Mouse (Mus musculus): Measurements from ENCODE around the gene Ccnl1. TPM values are rescaled to one million over a fixed set of nuclear protein-coding genes. Genes with fewer than 3 reads are reported as not detected.

The Ccnl1 gene
- total and polyA plus RNA-seq, 2 experiments: 20.0 to 55.5 TPM

GRCm38 (mm10) chr3:65975317-65975716 lies 17.3 kb upstream of the Ccnl1 start:
- Histone ChIP-seq H3K4me3 (ENCODE audit: insufficient read depth, low read depth, low read length) (no peak overlapping the region), H3K36me3 (ENCODE audit: control insufficient read depth, insufficient read depth, low read length) (no peaks in the 10 kb centered on the region), H3K4me1 (ENCODE audit: control insufficient read depth, insufficient read depth, low read length) (peaks cover 5% of the 10 kb centered on the region; the same call in 1 of the 2 replicates), H3K79me2 (ENCODE audit: control insufficient read depth, insufficient read depth, low read length) (no peaks in the 10 kb centered on the region), H3K27me3 (ENCODE audit: control insufficient read depth, insufficient read depth, low read length) (no peaks in the 10 kb centered on the region), H3K9ac (ENCODE audit: low read depth, low read length) (no peak overlapping the region), H3K27ac (replicated peaks; ENCODE audit: insufficient read depth, low read depth, low read length) (peak overlapping the region; percentile 28; the same call in 1 of the 2 replicates)
- WGBS: 32% methylated on average over 5 of the region's 5 CpGs
- TF ChIP-seq CTCF (IDR thresholded peaks at IDR 0.05; ENCODE audit: low read depth, low read length): no peak
- DNase-seq (ENCODE audit: extremely low read depth, low read depth, low spot score): peak; percentile 43

GRCm38 (mm10) chr3:65974232-65975058 lies 16.4 kb upstream of the Ccnl1 start:
- peak; percentile 91 for DNase-seq (ENCODE audit: extremely low read depth, low read depth, low spot score)
- Histone ChIP-seq H3K79me2 (ENCODE audit: control insufficient read depth, insufficient read depth, low read length) (no peaks in the 10 kb centered on the region), H3K4me3 (ENCODE audit: insufficient read depth, low read depth, low read length) (peak overlapping the region; percentile 61), H3K36me3 (ENCODE audit: control insufficient read depth, insufficient read depth, low read length) (no peaks in the 10 kb centered on the region), H3K27me3 (ENCODE audit: control insufficient read depth, insufficient read depth, low read length) (no peaks in the 10 kb centered on the region), H3K9ac (ENCODE audit: low read depth, low read length) (peak overlapping the region; percentile 77), H3K27ac (replicated peaks; ENCODE audit: insufficient read depth, low read depth, low read length) (peak overlapping the region; percentile 93), H3K4me1 (ENCODE audit: control insufficient read depth, insufficient read depth, low read length) (peaks cover 5% of the 10 kb centered on the region; the same call in 1 of the 2 replicates)
- TF ChIP-seq POLR2A (IDR thresholded peaks at IDR 0.05; ENCODE audit: extremely low read depth, insufficient read depth, low read length) (peak; percentile 79), CTCF (IDR thresholded peaks at IDR 0.05; ENCODE audit: low read depth, low read length) (no peak)
- WGBS: under 1% methylated on average over 43 of the region's 43 CpGs

GRCm38 (mm10) chr3:65973501-65974231 lies 15.6 kb upstream of the Ccnl1 start:
- H3K4me3 ChIP-seq (ENCODE audit: insufficient read depth, low read depth, low read length): peak overlapping the region; percentile 61; the same call in 1 of the 2 replicates
- H3K79me2 ChIP-seq (ENCODE audit: control insufficient read depth, insufficient read depth, low read length): no peaks in the 10 kb centered on the region
- DNase-seq (ENCODE audit: extremely low read depth, low read depth, low spot score): no peak
- no peaks in the 10 kb centered on the region for H3K27me3 ChIP-seq (ENCODE audit: control insufficient read depth, insufficient read depth, low read length)
- WGBS: 17% methylated on average over 8 of the region's 8 CpGs
- peak overlapping the region; percentile 77 for H3K9ac ChIP-seq (ENCODE audit: low read depth, low read length)
- H3K4me1 ChIP-seq (ENCODE audit: control insufficient read depth, insufficient read depth, low read length): peaks cover 5% of the 10 kb centered on the region; the same call in 1 of the 2 replicates
- H3K27ac ChIP-seq (replicated peaks; ENCODE audit: insufficient read depth, low read depth, low read length): peak overlapping the region; percentile 93
- TF ChIP-seq POLR2A (IDR thresholded peaks at IDR 0.05; ENCODE audit: extremely low read depth, insufficient read depth, low read length) (no peak), CTCF (IDR thresholded peaks at IDR 0.05; ENCODE audit: low read depth, low read length) (no peak)
- H3K36me3 ChIP-seq (ENCODE audit: control insufficient read depth, insufficient read depth, low read length): no peaks in the 10 kb centered on the region

GRCm38 (mm10) chr3:65969196-65969595 lies 11.1 kb upstream of the Ccnl1 start:
- no peaks in the 10 kb centered on the region for H3K27me3 ChIP-seq (ENCODE audit: control insufficient read depth, insufficient read depth, low read length)
- H3K36me3 ChIP-seq (ENCODE audit: control insufficient read depth, insufficient read depth, low read length): no peaks in the 10 kb centered on the region

GRCm38 (mm10) chr3:65966360-65966759 lies 8.3 kb upstream of the Ccnl1 start:
- WGBS: 86% methylated on average over 1 of the region's 1 CpGs
- DNase-seq (ENCODE audit: extremely low read depth, low read depth, low spot score): no peak
- Histone ChIP-seq H3K4me1 (ENCODE audit: control insufficient read depth, insufficient read depth, low read length) (peaks cover 6% of the 10 kb centered on the region), H3K36me3 (ENCODE audit: control insufficient read depth, insufficient read depth, low read length) (no peaks in the 10 kb centered on the region), H3K27ac (replicated peaks; ENCODE audit: insufficient read depth, low read depth, low read length) (no peak overlapping the region), H3K4me3 (ENCODE audit: insufficient read depth, low read depth, low read length) (no peak overlapping the region), H3K79me2 (ENCODE audit: control insufficient read depth, insufficient read depth, low read length) (no peaks in the 10 kb centered on the region), H3K27me3 (ENCODE audit: control insufficient read depth, insufficient read depth, low read length) (no peaks in the 10 kb centered on the region), H3K9ac (ENCODE audit: low read depth, low read length) (no peak overlapping the region)
- TF ChIP-seq CTCF (IDR thresholded peaks at IDR 0.05; ENCODE audit: low read depth, low read length): no peak
- TF ChIP-seq POLR2A (IDR thresholded peaks at IDR 0.05; ENCODE audit: extremely low read depth, insufficient read depth, low read length): no peak

More at GRCm38 (mm10) chr3:65969196-65969595, 11.1 kb upstream of the Ccnl1 start:
- Histone ChIP-seq H3K4me3 (ENCODE audit: insufficient read depth, low read depth, low read length) (no peak overlapping the region), H3K4me1 (ENCODE audit: control insufficient read depth, insufficient read depth, low read length) (peaks cover 5% of the 10 kb centered on the region), H3K27ac (replicated peaks; ENCODE audit: insufficient read depth, low read depth, low read length) (no peak overlapping the region), H3K9ac (ENCODE audit: low read depth, low read length) (no peak overlapping the region), H3K79me2 (ENCODE audit: control insufficient read depth, insufficient read depth, low read length) (no peaks in the 10 kb centered on the region)
- TF ChIP-seq CTCF (IDR thresholded peaks at IDR 0.05; ENCODE audit: low read depth, low read length) (no peak), POLR2A (IDR thresholded peaks at IDR 0.05; ENCODE audit: extremely low read depth, insufficient read depth, low read length) (no peak)
- WGBS: 86% methylated on average over 3 of the region's 3 CpGs
- DNase-seq (ENCODE audit: extremely low read depth, low read depth, low spot score): no peak
